In the genomic region with DNA sequence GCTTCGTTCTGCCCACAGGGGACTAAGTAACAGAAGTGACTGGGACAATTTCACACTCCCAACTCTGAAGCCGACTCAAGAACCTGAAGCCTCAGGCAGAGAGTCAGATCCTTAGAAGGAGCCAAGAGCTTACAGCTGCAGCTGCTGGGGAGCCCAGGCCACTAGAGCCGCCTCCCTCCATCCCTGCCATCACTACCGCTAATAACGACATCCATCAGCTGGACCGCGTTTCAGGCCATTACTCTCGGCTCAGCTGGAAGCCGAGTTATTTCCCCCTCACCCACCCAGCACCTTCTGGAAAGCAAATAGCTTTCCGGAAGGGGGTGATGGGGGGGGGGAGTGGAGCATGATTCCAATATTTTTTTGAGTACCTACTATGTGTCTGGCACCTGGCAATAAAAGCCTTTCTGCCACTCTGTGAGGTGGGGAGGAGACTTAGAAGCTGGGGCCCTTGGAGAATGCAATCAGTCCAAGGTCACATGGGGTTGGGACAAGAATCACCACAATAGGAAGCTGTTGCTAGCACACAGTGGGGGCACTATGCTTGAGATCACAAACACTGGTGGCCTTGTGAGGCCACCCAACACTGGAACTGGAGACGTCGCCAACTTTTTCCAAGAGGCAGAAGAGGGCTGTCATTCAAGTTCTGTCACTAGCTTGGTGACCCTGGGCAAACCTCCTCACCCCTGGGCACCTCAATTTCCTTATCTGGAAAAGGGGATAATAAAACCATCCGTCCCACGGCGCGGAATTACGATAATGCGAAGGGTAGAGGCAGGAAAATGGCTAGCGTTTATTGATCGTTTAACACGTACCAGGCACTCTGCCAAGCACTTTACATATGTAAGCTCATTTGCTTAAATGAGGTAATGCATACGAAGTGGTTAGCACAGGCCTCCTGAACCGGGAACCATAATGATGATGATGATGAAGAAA, we compare ENCODE assay signal across 14 mouse cellular contexts. TPM values are rescaled to one million over a fixed set of nuclear protein-coding genes. Genes with fewer than 3 reads are reported as not detected.
DNase-seq lines count a peak whose midpoint lies in the region; ATAC-seq lines count a peak whose summit lies in the region.
"Had no signal": no experiment of that assay in that cellular context is flagged by ENCODE, and none has a peak within 500 bp of the region (broad histone marks: within the 10 kb centered on the region; RNA-seq: fewer than 3 reads in every experiment).

No protein-coding gene starts in this region.

- H3K4me1 ChIP-seq in forebrain, embryonic 13.5 days = peaks cover 78% of the 10 kb centered on the region
- H3K4me1 ChIP-seq in forebrain, embryonic 11.5 days (replicated peaks; ENCODE audit: control insufficient read depth, insufficient read depth, low read length) = peaks cover 19% of the 10 kb centered on the region
- H3K4me1 ChIP-seq in limb, embryonic 11.5 days (ENCODE audit: control insufficient read depth, insufficient read depth, low read length) = peaks cover 24% of the 10 kb centered on the region
- peaks cover 61% of the 10 kb centered on the region for H3K4me1 ChIP-seq in limb, embryonic 10.5 days
- H3K4me1 ChIP-seq in forebrain, embryonic 16.5 days (replicated peaks; ENCODE audit: control insufficient read depth, insufficient read depth, low read length) = peaks cover 66% of the 10 kb centered on the region
- H3K4me1 ChIP-seq in neural tube, embryonic 12.5 days = peaks cover 67% of the 10 kb centered on the region

- DNase-seq in forebrain, embryonic 11.5 days (ENCODE audit: low spot score) = no peak
- DNase-seq in limb, embryonic 11.5 days (ENCODE audit: low spot score) = peak; percentile 38
- no peak for DNase-seq in limb, embryonic 10.5 days (ENCODE audit: low spot score)
- DNase-seq in thymus, postnatal 14 days = no peak
- DNase-seq in frontal cortex, postnatal 10 days (ENCODE audit: low spot score in 2 of 2) = no peak
- DNase-seq: adrenal gland, postnatal 10 days; cerebellum, adult 11-12 months; kidney, postnatal 25 days; thymus, postnatal 4 days had no signal

- no peak overlapping the region for H3K9ac ChIP-seq in forebrain, embryonic 13.5 days
- H3K9ac ChIP-seq in forebrain, embryonic 11.5 days (ENCODE audit: low read length) = no peak overlapping the region
- no peak overlapping the region for H3K9ac ChIP-seq in limb, embryonic 11.5 days (ENCODE audit: low read length)
- no peak overlapping the region for H3K9ac ChIP-seq in forebrain, embryonic 16.5 days (replicated peaks; ENCODE audit: low read depth, low read length)
- no peak overlapping the region for H3K9ac ChIP-seq in neural tube, embryonic 12.5 days
- H3K9ac ChIP-seq: embryonic facial prominence, embryonic 12.5 days; limb, embryonic 13.5 days had no signal

- H3K4me3 ChIP-seq in forebrain, embryonic 13.5 days = no peak overlapping the region
- no peak overlapping the region for H3K4me3 ChIP-seq in forebrain, embryonic 11.5 days (ENCODE audit: low read depth, low read length)
- H3K4me3 ChIP-seq in limb, embryonic 11.5 days (ENCODE audit: low read depth, low read length) = no peak overlapping the region
- H3K4me3 ChIP-seq in limb, embryonic 10.5 days = no peak overlapping the region
- H3K4me3 ChIP-seq in forebrain, embryonic 16.5 days (replicated peaks; ENCODE audit: low read length) = no peak overlapping the region
- H3K4me3 ChIP-seq in neural tube, embryonic 12.5 days = no peak overlapping the region; the same call in 1 of the 2 replicates
- H3K4me3 ChIP-seq: embryonic facial prominence, embryonic 12.5 days; limb, embryonic 13.5 days had no signal

- peak overlapping the region; percentile 22 for H3K4me2 ChIP-seq in forebrain, embryonic 13.5 days
- H3K4me2 ChIP-seq in forebrain, embryonic 11.5 days (ENCODE audit: low read depth, low read length, severe bottlenecking) = no peak overlapping the region
- no peak overlapping the region for H3K4me2 ChIP-seq in limb, embryonic 11.5 days (ENCODE audit: low read depth, severe bottlenecking)
- H3K4me2 ChIP-seq in forebrain, embryonic 16.5 days (ENCODE audit: low read length) = peak overlapping the region; percentile 32
- H3K4me2 ChIP-seq in neural tube, embryonic 12.5 days (replicated peaks) = peak overlapping the region; percentile 20
- H3K4me2 ChIP-seq: embryonic facial prominence, embryonic 12.5 days; limb, embryonic 13.5 days had no signal

- no peak for ATAC-seq in forebrain, embryonic 13.5 days
- no peak for ATAC-seq in forebrain, embryonic 11.5 days (replicated peaks; ENCODE audit: low FRiP score)
- ATAC-seq in limb, embryonic 11.5 days (ENCODE audit: insufficient number of reproducible peaks, low FRiP score, low TSS enrichment, low read depth) = no peak
- no peak for ATAC-seq in forebrain, embryonic 16.5 days
- ATAC-seq in neural tube, embryonic 12.5 days (ENCODE audit: low FRiP score, low read depth) = no peak

- no peaks in the 10 kb centered on the region for H3K27me3 ChIP-seq in forebrain, embryonic 13.5 days
- no peaks in the 10 kb centered on the region for H3K27me3 ChIP-seq in forebrain, embryonic 11.5 days (ENCODE audit: control insufficient read depth, insufficient read depth, low read length)
- H3K27me3 ChIP-seq in limb, embryonic 11.5 days (ENCODE audit: control insufficient read depth, insufficient read depth, low read length) = no peaks in the 10 kb centered on the region
- H3K27me3 ChIP-seq in limb, embryonic 10.5 days (ENCODE audit: low read depth, poor library complexity, severe bottlenecking) = no peaks in the 10 kb centered on the region
- H3K27me3 ChIP-seq in forebrain, embryonic 16.5 days (replicated peaks; ENCODE audit: control insufficient read depth, insufficient read depth, low read length) = no peaks in the 10 kb centered on the region
- peaks cover 11% of the 10 kb centered on the region for H3K27me3 ChIP-seq in neural tube, embryonic 12.5 days (replicated peaks)
- H3K27me3 ChIP-seq: limb, embryonic 13.5 days had no signal

- H3K27ac ChIP-seq in forebrain, embryonic 13.5 days = no peak overlapping the region
- H3K27ac ChIP-seq in forebrain, embryonic 11.5 days (ENCODE audit: low read depth, low read length) = no peak overlapping the region
- no peak overlapping the region for H3K27ac ChIP-seq in limb, embryonic 11.5 days (replicated peaks; ENCODE audit: low read depth, low read length)
- no peak overlapping the region for H3K27ac ChIP-seq in limb, embryonic 10.5 days
- H3K27ac ChIP-seq in forebrain, embryonic 16.5 days (ENCODE audit: low read length) = no peak overlapping the region
- no peak overlapping the region for H3K27ac ChIP-seq in neural tube, embryonic 12.5 days
- H3K27ac ChIP-seq: embryonic facial prominence, embryonic 12.5 days; limb, embryonic 13.5 days had no signal

- no peaks in the 10 kb centered on the region for H3K36me3 ChIP-seq in forebrain, embryonic 13.5 days (ENCODE audit: poor library complexity, severe bottlenecking)
- no peaks in the 10 kb centered on the region; the same call in 1 of the 2 replicates for H3K36me3 ChIP-seq in forebrain, embryonic 11.5 days (ENCODE audit: control insufficient read depth, insufficient read depth, low read length)
- no peaks in the 10 kb centered on the region for H3K36me3 ChIP-seq in limb, embryonic 11.5 days (ENCODE audit: control insufficient read depth, insufficient read depth, low read length)
- H3K36me3 ChIP-seq in limb, embryonic 10.5 days = peaks cover 11% of the 10 kb centered on the region
- H3K36me3 ChIP-seq in forebrain, embryonic 16.5 days (ENCODE audit: control insufficient read depth, insufficient read depth) = no peaks in the 10 kb centered on the region
- H3K36me3 ChIP-seq in neural tube, embryonic 12.5 days = no peaks in the 10 kb centered on the region
- H3K36me3 ChIP-seq: embryonic facial prominence, embryonic 12.5 days; limb, embryonic 13.5 days had no signal

- 51% methylated on average over 23 of the region's 23 CpGs for WGBS in forebrain, embryonic 13.5 days
- WGBS in forebrain, embryonic 11.5 days = 83% methylated on average over 23 of the region's 23 CpGs
- 50% methylated on average over 23 of the region's 23 CpGs for whole genome bisulfite sequencing in limb, embryonic 11.5 days
- WGBS in limb, embryonic 10.5 days = 65% methylated on average over 23 of the region's 23 CpGs
- WGBS in forebrain, embryonic 16.5 days = 28% methylated on average over 23 of the region's 23 CpGs
- 39% methylated on average over 23 of the region's 23 CpGs for WGBS in neural tube, embryonic 12.5 days

- H3K9me3 ChIP-seq in forebrain, embryonic 13.5 days (replicated peaks) = no peaks in the 10 kb centered on the region
- no peaks in the 10 kb centered on the region for H3K9me3 ChIP-seq in forebrain, embryonic 11.5 days (ENCODE audit: control insufficient read depth, low read length)
- H3K9me3 ChIP-seq in limb, embryonic 11.5 days (ENCODE audit: control insufficient read depth, low read length) = no peaks in the 10 kb centered on the region
- no peaks in the 10 kb centered on the region for H3K9me3 ChIP-seq in limb, embryonic 10.5 days (replicated peaks)
- H3K9me3 ChIP-seq in forebrain, embryonic 16.5 days (ENCODE audit: control insufficient read depth, low read length) = no peaks in the 10 kb centered on the region
- H3K9me3 ChIP-seq in neural tube, embryonic 12.5 days = no peaks in the 10 kb centered on the region
- H3K9me3 ChIP-seq: embryonic facial prominence, embryonic 12.5 days had no signal

RNA-seq across cellular contexts. Expression of a gene that starts 5.7 kb away (rescaled TPM):
- polyA plus RNA-seq in forebrain, embryonic 13.5 days (2015; fragmentation: Nextera tagmentation; extraction: Ambion mirVana) = 4.9 and 5.4 TPM in 2 replicates
- polyA plus RNA-seq in forebrain, embryonic 11.5 days (2014; fragmentation: Nextera tagmentation; extraction: Ambion mirVana) = 12.5 and 18.5 TPM in 2 replicates
- polyA plus RNA-seq in limb, embryonic 11.5 days (2014; fragmentation: Nextera tagmentation; extraction: Ambion mirVana) = 8.8 and 8.9 TPM in 2 replicates
- 4.4 and 4.8 TPM in 2 replicates for polyA plus RNA-seq in limb, embryonic 10.5 days (2016; fragmentation: Nextera tagmentation; extraction: Ambion mirVana)
- polyA plus RNA-seq in forebrain, embryonic 16.5 days (2015; fragmentation: Nextera tagmentation; extraction: Ambion mirVana) = 7.1 and 8.1 TPM in 2 replicates
- polyA plus RNA-seq in neural tube, embryonic 12.5 days (2016; fragmentation: Nextera tagmentation; extraction: Ambion mirVana) = 12.8 and 20.1 TPM in 2 replicates

Comparison
In these comparisons a context has a peak if more than half of its experiments do, and no peak if none do; other contexts are left out.
1. H3K4me2 ChIP-seq: peak in forebrain, embryonic 13.5 days (single experiment), forebrain, embryonic 16.5 days (single experiment) and neural tube, embryonic 12.5 days (single experiment); none in forebrain, embryonic 11.5 days (single experiment) and limb, embryonic 11.5 days (single experiment).